Mouse (Mus musculus): ENCODE measurements around the gene Prep.
"Not testable (repeated sequence)": the region's sequence is repeated elsewhere in the genome, so short reads cannot be mapped to it uniquely, and the experiment has no call there.

The Prep gene

GRCm38 (mm10) chr10:45118389-45118788 lies 51.4 kb downstream of the Prep start:
- DNase-seq (ENCODE audit: low spot score) = peak; percentile 14

GRCm38 (mm10) chr10:45121637-45122036 lies 54.6 kb downstream of the Prep start:
- no peak for DNase-seq (ENCODE audit: low spot score)

- DNase-seq (ENCODE audit: low spot score) = no peak
Measured at GRCm38 (mm10) chr10:45122476-45122875, 55.5 kb downstream of the Prep start.

- DNase-seq (ENCODE audit: low spot score) = no peak
Measured at GRCm38 (mm10) chr10:45123011-45123410, 56.0 kb downstream of the Prep start.

- no peak for DNase-seq (ENCODE audit: low spot score)
Measured at GRCm38 (mm10) chr10:45129105-45129504, 62.1 kb downstream of the Prep start.

GRCm38 (mm10) chr10:45130004-45130403 lies 63.0 kb downstream of the Prep start:
- no peak for DNase-seq (ENCODE audit: low spot score)

- peak; percentile 19 for DNase-seq (ENCODE audit: low spot score)
Measured at GRCm38 (mm10) chr10:45132371-45132770, 65.4 kb downstream of the Prep start.

GRCm38 (mm10) chr10:45136806-45137205 lies 69.8 kb downstream of the Prep start:
- peak; percentile 53 for DNase-seq (ENCODE audit: low spot score)

GRCm38 (mm10) chr10:45139910-45140309 lies 72.9 kb downstream of the Prep start:
- no peak for DNase-seq (ENCODE audit: low spot score)

GRCm38 (mm10) chr10:45140474-45141212 lies 73.6 kb downstream of the Prep start:
- DNase-seq (ENCODE audit: low spot score) = no peak

GRCm38 (mm10) chr10:45142359-45142758 lies 75.4 kb downstream of the Prep start:
- no peak for DNase-seq (ENCODE audit: low spot score)

- no peak for DNase-seq (ENCODE audit: low spot score)
Measured at GRCm38 (mm10) chr10:45144038-45144817, 77.2 kb downstream of the Prep start.

GRCm38 (mm10) chr10:45146821-45147220 lies 79.8 kb downstream of the Prep start:
- DNase-seq (ENCODE audit: low spot score) = no peak

GRCm38 (mm10) chr10:45151137-45151536 lies 84.1 kb downstream of the Prep start:
- no peak for DNase-seq (ENCODE audit: low spot score)

GRCm38 (mm10) chr10:45151771-45152692 lies 85.0 kb downstream of the Prep start:
- DNase-seq (ENCODE audit: low spot score) = no peak

- no peak for DNase-seq (ENCODE audit: low spot score)
Measured at GRCm38 (mm10) chr10:45154557-45155060, 87.6 kb downstream of the Prep start.

GRCm38 (mm10) chr10:45165851-45166250 lies 98.8 kb downstream of the Prep start:
- DNase-seq (ENCODE audit: low spot score) = no peak

GRCm38 (mm10) chr10:45173927-45174326 lies 106.9 kb downstream of the Prep start:
- no peak for DNase-seq (ENCODE audit: low spot score)

GRCm38 (mm10) chr10:45174345-45174744 lies 107.3 kb downstream of the Prep start:
- no peak for DNase-seq (ENCODE audit: low spot score)

- DNase-seq (ENCODE audit: low spot score) = not testable (repeated sequence)
Measured at GRCm38 (mm10) chr10:45177798-45178197, 110.8 kb downstream of the Prep start, which contains the start of gene Popdc3. Gene Popdc3, plus strand, starts transcription at chr10:45178098.

- no peak for DNase-seq (ENCODE audit: low spot score)
Measured at GRCm38 (mm10) chr10:45180677-45181326, 113.8 kb downstream of the Prep start.
